Mouse (Mus musculus): ENCODE measurements at regions not wholly inside any gene's neighbourhood (a gene's known extent, or its start where the extent isn't known, plus 50 kb on each side); places are given as distances from the start of the nearest gene placed in this dataset.

GRCm38 (mm10) chr7:92502292-92502905 is 58.5 kb upstream of the Ccdc90b start:
- intact Hi-C loops (cut with DNase I), result no loop called here
- no peak for DNase-seq (ENCODE audit: low spot score in 2 of 2)

- peak in 1 of 2 experiments; percentile 3 for DNase-seq (ENCODE audit: low spot score in 2 of 2)
- intact Hi-C loops (cut with DNase I), result no loop called here
Observed at GRCm38 (mm10) chr7:92506378-92506777, 54.6 kb upstream of the Ccdc90b start.

GRCm38 (mm10) chr7:92509090-92509489 is 51.9 kb upstream of the Ccdc90b start:
- DNase-seq (ENCODE audit: low spot score in 2 of 2), result no peak
- intact Hi-C loops (cut with DNase I), result no loop called here

Data from left cerebral cortex, postnatal 25 days (tissue).